Mouse (Mus musculus) cerebellum, postnatal 4 days (tissue): ENCODE results near the gene Gnb1l.
A peak's percentile ranks its signal among the peaks of the same experiment; 100 is the strongest.

Experiments
- DNase-seq, 2 experiments: peaks; one replicate each; pipeline ENCODE4 v3.0.0; 2022; ENCODE audit warnings: low spot score in 2 of 2, mixed read lengths in 1 of 2

The Gnb1l gene

GRCm38 (mm10) chr16:18498558-18498990, at the start of gene Gnb1l, which contains the start of gene Rtl10:
Gnb1l (plus strand) TSS chr16:18498713.
Rtl10 (plus strand) TSS chr16:18498901.
- DNase-seq, result peak; percentile 90 to 97

DNA sequence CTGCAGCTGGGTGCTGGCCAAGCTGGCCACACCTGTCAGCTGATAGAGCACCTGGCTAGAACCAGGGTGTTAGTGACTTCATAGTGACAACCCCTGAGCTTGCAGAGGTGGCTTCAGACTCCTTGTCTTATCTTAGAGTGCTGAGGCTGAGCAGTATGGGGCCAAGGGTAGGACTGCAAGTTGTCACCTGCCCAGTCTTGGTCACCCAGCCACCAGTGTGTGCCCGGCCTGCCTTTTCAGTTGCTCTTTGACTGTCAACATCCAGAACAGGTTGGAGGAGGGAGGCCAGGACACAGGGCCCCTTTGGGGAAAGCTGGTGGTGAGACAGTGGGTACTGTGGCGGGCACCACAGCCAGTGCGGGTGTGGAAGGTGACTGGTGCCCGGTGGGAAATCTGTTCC, 49.5 kb upstream of the Gnb1l start:
- no peak for DNase-seq

- DNase-seq, result peak in 1 of 2 experiments; percentile 18
Observed at GRCm38 (mm10) chr16:18451486-18452181, 46.9 kb upstream of the Gnb1l start.

DNA sequence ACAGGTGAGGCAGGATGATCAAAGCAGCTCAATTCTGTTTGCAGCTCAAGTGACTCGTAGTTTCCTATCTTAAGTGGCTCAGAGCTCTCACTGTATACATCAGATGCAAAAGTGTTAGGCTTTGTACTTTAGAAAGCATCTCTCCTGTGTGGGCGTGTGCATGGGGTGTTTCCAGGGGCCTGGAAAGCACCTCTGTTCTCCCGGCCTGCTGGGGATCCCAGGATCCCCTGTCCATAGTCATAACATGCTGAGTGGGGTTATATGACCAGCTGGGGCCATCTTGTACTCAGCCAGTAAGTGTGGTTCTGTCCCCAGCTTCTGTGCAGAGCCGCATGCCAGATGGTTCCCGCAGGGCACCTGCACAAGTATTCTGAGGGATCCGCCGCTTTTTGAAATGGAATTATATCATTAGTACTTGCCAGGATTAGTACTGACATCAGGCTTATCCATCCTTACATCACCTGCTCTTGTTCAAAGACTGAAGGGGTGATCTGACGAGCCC, 46.1 kb upstream of the Gnb1l start:
- no peak for DNase-seq

DNA sequence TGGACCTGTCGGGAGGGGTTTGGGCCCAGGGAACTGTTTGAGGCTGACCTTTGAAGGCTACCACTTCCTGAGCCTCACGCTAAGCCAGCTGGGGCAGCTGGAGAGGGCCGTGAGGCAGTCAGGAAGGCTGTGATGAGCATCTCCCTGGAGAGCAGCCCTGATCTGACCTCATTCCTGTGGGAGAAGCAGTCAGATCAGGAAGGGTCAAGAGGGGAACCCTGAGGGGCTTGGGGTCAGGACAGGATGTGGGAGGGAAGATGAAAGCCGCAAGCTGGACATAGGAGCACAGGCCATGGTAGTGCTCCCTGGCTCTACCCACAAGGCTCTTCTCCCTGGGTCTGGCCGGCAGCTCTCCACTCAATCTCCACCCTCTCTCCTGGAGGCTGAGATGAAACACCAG, 44.7 kb upstream of the Gnb1l start:
- no peak for DNase-seq

- DNase-seq, result no peak
Observed at GRCm38 (mm10) chr16:18455407-18455806, 43.1 kb upstream of the Gnb1l start.

DNA sequence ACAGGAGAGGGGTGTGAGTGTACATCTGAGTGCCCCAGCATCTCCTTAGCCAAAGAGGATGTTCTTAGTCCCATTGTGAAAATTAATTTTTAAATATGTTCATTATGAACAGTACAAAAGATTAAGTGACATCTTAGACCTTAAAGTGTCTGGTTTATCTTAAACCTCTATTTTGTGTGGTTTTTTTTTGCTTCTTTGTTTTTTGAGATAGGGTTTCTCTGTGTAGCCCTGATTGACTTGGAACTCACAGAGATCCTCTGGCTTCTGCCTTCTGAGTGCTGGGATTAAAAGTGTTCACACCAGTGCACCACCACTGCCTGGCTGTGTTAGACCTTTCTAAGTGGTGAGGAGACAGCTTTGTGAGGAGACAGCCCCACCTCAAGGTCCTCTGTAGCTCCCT, 39.9 kb upstream of the Gnb1l start:
- no peak for DNase-seq

DNA sequence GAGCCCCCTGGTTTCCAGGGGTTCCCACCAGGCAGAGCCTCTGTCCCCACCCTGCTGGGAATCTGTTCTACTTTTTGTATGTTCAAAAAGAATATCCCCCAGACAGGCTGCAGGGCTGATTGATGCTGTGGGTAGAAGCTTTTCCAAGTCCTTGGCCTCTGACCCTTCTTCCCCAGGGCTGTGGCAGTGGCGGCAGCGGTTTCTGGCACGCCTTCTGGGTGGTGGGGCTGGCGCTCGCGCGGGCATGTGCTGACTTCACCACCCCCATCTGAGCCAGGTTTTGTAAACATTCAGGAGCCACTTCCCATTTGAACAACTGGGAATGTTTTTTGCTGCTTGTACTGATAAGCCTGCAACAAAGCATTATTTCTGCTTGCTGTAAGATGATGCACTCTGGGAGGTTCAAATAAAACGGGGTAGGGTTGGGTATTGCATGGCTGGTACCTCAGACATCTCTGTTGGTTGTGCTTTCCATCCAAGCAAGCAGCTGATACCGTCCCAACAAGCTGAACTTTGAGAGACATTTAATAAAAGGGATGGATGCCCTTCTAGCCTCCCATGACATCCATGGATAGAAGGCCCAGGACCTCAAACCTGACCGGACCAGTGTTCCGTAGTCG, 39.1 kb upstream of the Gnb1l start:
- DNase-seq, result no peak

GRCm38 (mm10) chr16:18459955-18460370, 38.5 kb upstream of the Gnb1l start:
- no peak for DNase-seq

GRCm38 (mm10) chr16:18460826-18461225, 37.7 kb upstream of the Gnb1l start:
- no peak for DNase-seq

DNA sequence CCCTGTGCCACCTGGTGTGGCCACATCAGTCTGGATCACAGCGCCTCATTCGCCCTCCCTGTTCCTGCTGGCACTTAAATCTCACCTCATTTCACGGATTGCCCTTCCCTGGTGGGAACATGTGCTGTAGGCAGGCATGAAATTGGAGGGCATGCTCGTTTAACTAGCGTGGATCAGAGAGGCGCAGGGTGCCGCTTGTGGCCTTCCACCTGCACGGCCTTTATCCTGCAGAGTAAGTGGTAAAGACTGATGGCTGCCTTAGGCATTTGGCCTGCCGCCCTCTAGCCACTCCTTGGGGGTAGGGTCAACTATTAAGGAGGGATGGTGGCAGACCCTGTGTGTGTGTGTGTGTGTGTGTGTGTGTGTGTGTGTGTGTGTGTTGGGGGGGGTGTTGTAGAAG, 36.5 kb upstream of the Gnb1l start:
- no peak for DNase-seq

GRCm38 (mm10) chr16:18462598-18462997, 35.9 kb upstream of the Gnb1l start:
- no peak for DNase-seq

GRCm38 (mm10) chr16:18464271-18464670, 34.2 kb upstream of the Gnb1l start:
- DNase-seq, result no peak

GRCm38 (mm10) chr16:18470829-18471228, 27.7 kb upstream of the Gnb1l start:
- DNase-seq, result no peak

DNA sequence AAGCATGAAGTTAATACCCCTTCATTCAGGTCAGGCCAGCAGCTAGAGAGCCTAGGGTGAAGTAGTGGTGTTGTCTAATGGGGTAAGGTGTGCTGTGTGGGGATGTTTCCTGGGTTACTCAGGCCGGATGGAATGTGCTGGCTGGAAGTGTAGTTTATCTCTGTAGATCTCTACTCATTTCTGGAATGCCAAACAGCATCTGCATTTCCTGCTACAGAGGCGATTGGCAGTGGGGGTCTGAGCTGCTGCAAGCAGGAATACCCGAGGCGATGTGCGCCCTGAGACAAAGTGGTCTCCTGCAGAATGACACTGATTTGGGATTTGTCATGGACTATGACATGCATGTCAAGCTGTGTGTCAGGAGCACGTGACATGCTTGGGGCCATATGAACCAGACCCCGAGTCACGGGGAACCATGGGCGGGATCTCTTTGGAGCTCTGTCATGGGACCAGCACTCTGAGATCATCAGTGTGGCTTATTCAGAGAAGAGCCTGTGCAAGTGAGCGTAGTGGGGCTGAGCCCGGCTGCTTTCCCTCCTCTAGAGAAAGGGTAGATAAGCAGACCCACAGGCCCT, 27.0 kb upstream of the Gnb1l start:
- DNase-seq, result no peak

DNA sequence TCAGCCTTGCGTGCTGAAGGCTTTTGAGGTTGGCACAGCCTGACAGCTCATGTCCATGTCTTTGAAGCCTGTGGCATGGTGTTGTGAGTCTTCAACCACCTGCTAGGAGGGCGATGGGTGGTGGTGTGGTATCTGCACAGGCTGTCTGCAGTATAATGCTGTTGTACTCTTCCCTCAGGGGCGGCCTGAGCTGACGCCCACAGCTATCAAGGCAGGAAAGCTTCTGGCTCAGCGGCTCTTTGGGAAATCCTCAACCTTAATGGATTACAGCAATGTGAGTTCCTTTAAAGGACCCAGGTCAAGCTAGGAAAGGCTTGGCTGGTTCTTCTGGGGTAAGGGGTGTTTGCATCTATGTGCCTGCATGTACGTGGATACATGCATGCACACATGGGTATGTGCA, 26.5 kb upstream of the Gnb1l start:
- no peak for DNase-seq

DNA sequence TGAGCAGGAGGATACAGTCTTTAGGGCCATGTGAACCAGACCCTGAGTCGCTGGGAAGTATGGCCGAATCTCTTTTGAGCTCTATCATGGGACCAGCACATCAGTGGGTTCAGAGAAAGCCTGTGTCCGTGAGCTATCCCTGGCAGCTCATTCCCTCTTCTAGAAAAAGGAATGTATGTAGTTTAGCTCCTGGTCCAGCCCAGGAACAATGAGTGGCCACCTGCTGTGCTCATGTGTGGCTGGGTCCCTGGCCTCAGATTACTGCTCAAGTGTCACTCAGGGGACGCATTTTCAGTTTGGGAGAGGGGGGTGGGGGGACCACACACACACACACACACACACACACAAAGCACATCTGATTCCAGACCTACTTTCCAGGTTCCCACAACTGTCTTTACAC, 26.1 kb upstream of the Gnb1l start:
- DNase-seq, result no peak

- DNase-seq, result no peak
Observed at GRCm38 (mm10) chr16:18472976-18473375, 25.5 kb upstream of the Gnb1l start.

- DNase-seq, result no peak
Observed at GRCm38 (mm10) chr16:18474021-18474420, 24.5 kb upstream of the Gnb1l start.

- no peak for DNase-seq
Observed at GRCm38 (mm10) chr16:18477996-18478395, 20.5 kb upstream of the Gnb1l start.

GRCm38 (mm10) chr16:18479667-18480066, 18.8 kb upstream of the Gnb1l start:
- no peak for DNase-seq

GRCm38 (mm10) chr16:18480933-18481485, 17.5 kb upstream of the Gnb1l start:
- DNase-seq, result no peak

DNA sequence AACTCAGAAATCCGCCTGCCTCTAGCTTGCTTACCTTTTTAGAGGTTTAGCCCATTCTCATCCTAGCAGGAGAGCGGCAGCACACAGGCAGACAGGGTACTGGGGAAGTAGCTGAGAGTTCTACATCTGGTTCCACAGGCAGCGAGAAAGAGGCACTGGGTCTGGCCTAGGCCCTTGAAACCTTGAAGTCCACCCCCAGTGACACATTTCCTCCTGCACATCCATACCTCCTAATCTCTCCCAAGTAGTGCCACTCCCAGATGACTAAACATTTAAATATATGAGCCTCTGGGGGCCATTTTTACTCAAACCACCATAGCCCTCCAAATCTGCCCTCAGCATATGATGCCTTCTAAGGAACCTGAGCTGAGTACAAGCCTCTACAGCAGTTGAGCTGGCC, 16.1 kb upstream of the Gnb1l start:
- DNase-seq, result no peak
